Mouse (Mus musculus): ENCODE results near the gene Ltb. TPM values are rescaled to one million over a fixed set of nuclear protein-coding genes. Genes with fewer than 3 reads are reported as not detected.

Gene Ltb
- 0.53 and 0.80 TPM in 2 replicates for polyA plus RNA-seq (2015; fragmentation: Nextera tagmentation; extraction: Ambion mirVana)

GRCm38 (mm10) chr17:35193881-35194843, at the start of gene Ltb:
TSS of gene Ltb (plus strand) at chr17:35194439.
- H3K27me3 ChIP-seq: peaks cover 42% of the 10 kb centered on the region
- H3K4me2 ChIP-seq: peak within 1 kb of the TSS; percentile 80
- H3K27ac ChIP-seq: no peak within 1 kb of the TSS
- ATAC-seq (ENCODE audit: low read depth) (0 out of 2 replicates have a peak, but pooled peaks have one; percentile 10), DNase-seq (no peak)
- peak within 1 kb of the TSS; percentile 62 for H3K9ac ChIP-seq
- H3K36me3 ChIP-seq: no peaks in the 10 kb centered on the region
- no peaks in the 10 kb centered on the region for H3K9me3 ChIP-seq (replicated peaks)
- peaks cover 42% of the 10 kb centered on the region for H3K4me1 ChIP-seq (replicated peaks)
- 50% methylated on average over 28 of the region's 28 CpGs for WGBS (ENCODE audit: insufficient replicate concordance)
- peak within 1 kb of the TSS; percentile 57 for H3K4me3 ChIP-seq (replicated peaks)

- ATAC-seq (ENCODE audit: low read depth) (no peak), DNase-seq (no peak)
- Histone ChIP-seq H3K4me1 (replicated peaks) (0 out of 2 replicates have a peak, but pooled peaks cover 4% of the 10 kb centered on the region), H3K9me3 (replicated peaks) (no peaks in the 10 kb centered on the region), H3K27ac (no peak overlapping the region), H3K4me2 (no peak overlapping the region), H3K27me3 (no peaks in the 10 kb centered on the region), H3K9ac (no peak overlapping the region), H3K36me3 (peaks cover 98% of the 10 kb centered on the region), H3K4me3 (replicated peaks) (no peak overlapping the region)
- WGBS (ENCODE audit: insufficient replicate concordance): 88% methylated on average over 5 of the region's 5 CpGs
Observed at GRCm38 (mm10) chr17:35146139-35146538, 48.1 kb upstream of the Ltb start.

- no peak overlapping the region for H3K4me3 ChIP-seq (replicated peaks)
- no peaks in the 10 kb centered on the region for H3K27me3 ChIP-seq
- WGBS (ENCODE audit: insufficient replicate concordance): 59% methylated on average over 3 of the region's 3 CpGs
- ATAC-seq (ENCODE audit: low read depth) (no peak), DNase-seq (no peak)
- H3K27ac ChIP-seq: peak overlapping the region; percentile 38; the same call in 1 of the 2 replicates
- H3K9me3 ChIP-seq (replicated peaks): no peaks in the 10 kb centered on the region
- H3K36me3 ChIP-seq: peaks cover 98% of the 10 kb centered on the region
- no peak overlapping the region for H3K4me2 ChIP-seq
- 0 out of 2 replicates have a peak, but pooled peaks cover 4% of the 10 kb centered on the region for H3K4me1 ChIP-seq (replicated peaks)
- no peak overlapping the region for H3K9ac ChIP-seq
Observed at GRCm38 (mm10) chr17:35147348-35147747, 46.9 kb upstream of the Ltb start.

GRCm38 (mm10) chr17:35147922-35148639, 46.2 kb upstream of the Ltb start:
- peak overlapping the region; percentile 38; the same call in 1 of the 2 replicates for H3K27ac ChIP-seq
- H3K9ac ChIP-seq: no peak overlapping the region
- H3K36me3 ChIP-seq: peaks cover 98% of the 10 kb centered on the region
- no peaks in the 10 kb centered on the region for H3K27me3 ChIP-seq
- no peaks in the 10 kb centered on the region for H3K9me3 ChIP-seq (replicated peaks)
- no peak overlapping the region for H3K4me3 ChIP-seq (replicated peaks)
- WGBS (ENCODE audit: insufficient replicate concordance): 63% methylated on average over 5 of the region's 5 CpGs
- 0 out of 2 replicates have a peak, but pooled peaks cover 4% of the 10 kb centered on the region for H3K4me1 ChIP-seq (replicated peaks)
- H3K4me2 ChIP-seq: no peak overlapping the region
- DNase-seq: no peak
- no peak for ATAC-seq (ENCODE audit: low read depth)

GRCm38 (mm10) chr17:35152121-35152520, 42.1 kb upstream of the Ltb start:
- no peak for DNase-seq
- Histone ChIP-seq H3K4me3 (replicated peaks) (no peak overlapping the region), H3K27me3 (no peaks in the 10 kb centered on the region), H3K27ac (no peak overlapping the region), H3K9me3 (replicated peaks) (no peaks in the 10 kb centered on the region), H3K36me3 (peaks cover 98% of the 10 kb centered on the region), H3K4me2 (no peak overlapping the region), H3K9ac (no peak overlapping the region), H3K4me1 (replicated peaks) (0 out of 2 replicates have a peak, but pooled peaks cover 6% of the 10 kb centered on the region)
- no peak for ATAC-seq (ENCODE audit: low read depth)
- WGBS (ENCODE audit: insufficient replicate concordance): 93% methylated on average over 4 of the region's 4 CpGs

GRCm38 (mm10) chr17:35153077-35153476, 41.2 kb upstream of the Ltb start:
- H3K4me3 ChIP-seq (replicated peaks): no peak overlapping the region
- H3K9me3 ChIP-seq (replicated peaks): no peaks in the 10 kb centered on the region
- ATAC-seq (ENCODE audit: low read depth) (no peak), DNase-seq (no peak)
- H3K4me2 ChIP-seq: no peak overlapping the region
- no peaks in the 10 kb centered on the region for H3K27me3 ChIP-seq
- 0 out of 2 replicates have a peak, but pooled peaks cover 6% of the 10 kb centered on the region for H3K4me1 ChIP-seq (replicated peaks)
- H3K9ac ChIP-seq: no peak overlapping the region
- peaks cover 99% of the 10 kb centered on the region for H3K36me3 ChIP-seq
- no peak overlapping the region for H3K27ac ChIP-seq
- WGBS (ENCODE audit: insufficient replicate concordance): 83% methylated on average over 9 of the region's 9 CpGs

GRCm38 (mm10) chr17:35153931-35154330, 40.3 kb upstream of the Ltb start:
- Histone ChIP-seq H3K4me1 (replicated peaks) (0 out of 2 replicates have a peak, but pooled peaks cover 6% of the 10 kb centered on the region), H3K27me3 (no peaks in the 10 kb centered on the region), H3K4me3 (replicated peaks) (no peak overlapping the region), H3K9me3 (replicated peaks) (no peaks in the 10 kb centered on the region), H3K4me2 (no peak overlapping the region), H3K27ac (no peak overlapping the region), H3K36me3 (peaks cover 99% of the 10 kb centered on the region), H3K9ac (no peak overlapping the region)
- ATAC-seq (ENCODE audit: low read depth) (no peak), DNase-seq (no peak)
- WGBS (ENCODE audit: insufficient replicate concordance): 86% methylated on average over 4 of the region's 4 CpGs

- DNase-seq: no peak
- no peak overlapping the region for H3K9ac ChIP-seq
- H3K9me3 ChIP-seq (replicated peaks): no peaks in the 10 kb centered on the region
- ATAC-seq (ENCODE audit: low read depth): no peak
- H3K4me3 ChIP-seq (replicated peaks): no peak overlapping the region
- H3K27me3 ChIP-seq: no peaks in the 10 kb centered on the region
- H3K4me1 ChIP-seq (replicated peaks): 0 out of 2 replicates have a peak, but pooled peaks cover 6% of the 10 kb centered on the region
- H3K36me3 ChIP-seq: peaks cover 99% of the 10 kb centered on the region
- no peak overlapping the region for H3K4me2 ChIP-seq
- 85% methylated on average over 7 of the region's 7 CpGs for WGBS (ENCODE audit: insufficient replicate concordance)
- no peak overlapping the region for H3K27ac ChIP-seq
Observed at GRCm38 (mm10) chr17:35154616-35155015, 39.6 kb upstream of the Ltb start.

- H3K4me2 ChIP-seq: no peak overlapping the region
- DNase-seq: no peak
- no peak overlapping the region for H3K9ac ChIP-seq
- 0 out of 2 replicates have a peak, but pooled peaks cover 6% of the 10 kb centered on the region for H3K4me1 ChIP-seq (replicated peaks)
- no peaks in the 10 kb centered on the region for H3K27me3 ChIP-seq
- WGBS (ENCODE audit: insufficient replicate concordance): 90% methylated on average over 12 of the region's 12 CpGs
- no peak overlapping the region for H3K4me3 ChIP-seq (replicated peaks)
- H3K9me3 ChIP-seq (replicated peaks): no peaks in the 10 kb centered on the region
- ATAC-seq (ENCODE audit: low read depth): no peak
- H3K36me3 ChIP-seq: peaks cover 99% of the 10 kb centered on the region
- no peak overlapping the region for H3K27ac ChIP-seq
Observed at GRCm38 (mm10) chr17:35155451-35155850, 38.8 kb upstream of the Ltb start.

- Histone ChIP-seq H3K9ac (no peak overlapping the region), H3K36me3 (peaks cover 100% of the 10 kb centered on the region), H3K9me3 (replicated peaks) (no peaks in the 10 kb centered on the region), H3K27ac (no peak overlapping the region), H3K4me2 (no peak overlapping the region), H3K4me3 (replicated peaks) (no peak overlapping the region), H3K4me1 (replicated peaks) (peaks cover 10% of the 10 kb centered on the region), H3K27me3 (no peaks in the 10 kb centered on the region)
- 87% methylated on average over 33 of the region's 33 CpGs for WGBS (ENCODE audit: insufficient replicate concordance)
- DNase-seq (no peak), ATAC-seq (ENCODE audit: low read depth) (no peak)
Observed at GRCm38 (mm10) chr17:35156461-35157200, 37.6 kb upstream of the Ltb start.

Data from liver, embryonic 13.5 days (tissue).